Mouse (Mus musculus): ENCODE results near the gene Tenm4. TPM values are rescaled to one million over a fixed set of nuclear protein-coding genes. Genes with fewer than 3 reads are reported as not detected.

Gene Tenm4
- polyA plus RNA-seq, 1 experiment, result 30.7 TPM

- DNase-seq (ENCODE audit: low read depth), result no peak
These were observed 170.4 kb downstream of the Tenm4 start for GRCm38 (mm10) chr7:96341479-96341878.

- no peak for DNase-seq (ENCODE audit: low read depth)
These were observed 171.9 kb downstream of the Tenm4 start for GRCm38 (mm10) chr7:96342996-96343395.

- DNase-seq (ENCODE audit: low read depth), result no peak
These were observed 172.6 kb downstream of the Tenm4 start for GRCm38 (mm10) chr7:96343667-96344066.

DNA sequence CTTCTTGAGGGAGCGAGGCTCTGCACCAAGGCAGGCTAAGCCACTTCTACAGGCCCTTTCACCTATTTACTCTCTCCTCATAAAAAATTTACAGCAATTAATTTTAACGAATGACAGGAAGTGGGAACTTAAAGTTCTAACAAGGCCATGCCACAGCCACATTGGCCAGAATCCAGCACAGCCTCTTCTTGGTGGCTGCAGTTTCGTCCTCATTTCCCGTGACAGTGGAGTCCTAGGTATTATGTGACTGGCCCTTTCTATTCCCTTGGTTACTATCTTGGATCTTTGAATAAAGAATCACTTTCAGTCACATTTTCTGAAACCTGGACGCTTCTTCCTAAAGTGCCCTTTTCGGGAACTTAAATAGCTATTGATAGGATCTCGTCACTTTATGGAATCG lies 181.6 kb downstream of the Tenm4 start:
- no peak for DNase-seq (ENCODE audit: low read depth)

- DNase-seq (ENCODE audit: low read depth), result no peak
These were observed 185.3 kb downstream of the Tenm4 start for GRCm38 (mm10) chr7:96356285-96356811.

GRCm38 (mm10) chr7:96357550-96357949 lies 186.5 kb downstream of the Tenm4 start:
- DNase-seq (ENCODE audit: low read depth), result no peak

DNA sequence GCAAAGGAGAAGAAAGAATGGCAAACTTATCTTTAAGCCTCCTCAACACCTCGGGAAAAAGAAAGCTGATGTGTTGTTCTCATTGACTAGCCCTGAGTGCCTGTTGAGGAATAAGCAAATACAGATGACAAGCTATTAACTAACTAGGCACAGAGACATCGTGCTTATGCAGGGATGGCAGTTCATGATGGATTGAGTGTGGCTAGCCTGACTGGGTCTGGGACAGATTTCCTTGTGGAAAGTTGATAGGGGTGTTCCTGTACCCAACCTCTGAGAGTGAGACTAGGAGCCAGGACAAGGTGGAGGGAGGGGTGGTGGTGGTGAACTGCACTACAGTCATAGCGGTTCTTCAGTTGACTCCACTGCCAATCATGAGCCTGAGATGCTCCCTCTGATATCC lies 192.3 kb downstream of the Tenm4 start:
- DNase-seq (ENCODE audit: low read depth), result no peak

DNA sequence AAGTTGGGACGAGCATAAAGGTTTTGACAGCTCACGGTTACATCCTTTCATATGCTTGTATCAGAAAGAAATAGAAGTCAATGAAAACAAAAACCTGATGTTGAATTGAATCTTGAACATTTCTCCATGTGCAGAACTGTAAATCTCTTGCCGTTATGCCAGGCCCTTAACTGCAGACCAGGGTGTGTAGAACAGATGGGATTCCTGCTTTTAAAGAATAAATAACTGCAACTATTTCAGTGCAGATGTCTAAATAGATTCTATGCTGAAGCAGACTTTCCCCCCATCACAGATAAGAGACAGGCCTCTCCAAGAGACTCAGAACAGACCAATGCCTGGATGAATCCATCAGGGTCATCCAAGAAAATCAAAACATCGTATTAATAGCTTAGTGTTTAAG lies 198.9 kb downstream of the Tenm4 start:
- DNase-seq (ENCODE audit: low read depth), result no peak

- DNase-seq (ENCODE audit: low read depth), result no peak
These were observed 203.1 kb downstream of the Tenm4 start for GRCm38 (mm10) chr7:96374004-96374663.

DNA sequence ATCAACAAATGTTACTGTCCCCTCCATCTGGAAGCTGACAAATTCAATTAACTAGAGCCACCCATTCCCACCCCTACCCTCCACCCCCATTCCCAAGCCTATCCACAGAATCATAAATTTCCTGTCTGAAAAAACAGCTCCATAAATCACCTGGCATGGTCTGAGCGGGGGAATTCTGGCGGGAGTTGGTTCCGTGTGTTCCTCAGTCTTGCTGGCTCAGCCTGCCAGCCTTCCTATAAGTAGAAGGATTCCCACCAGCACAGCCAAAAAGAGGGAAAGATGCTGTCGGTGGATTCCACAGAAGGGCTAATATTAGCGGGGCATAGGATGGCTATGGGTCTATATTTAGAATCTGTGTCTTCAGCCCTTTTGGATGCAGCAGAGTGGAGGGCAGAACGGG lies 204.5 kb downstream of the Tenm4 start:
- DNase-seq (ENCODE audit: low read depth), result no peak

DNA sequence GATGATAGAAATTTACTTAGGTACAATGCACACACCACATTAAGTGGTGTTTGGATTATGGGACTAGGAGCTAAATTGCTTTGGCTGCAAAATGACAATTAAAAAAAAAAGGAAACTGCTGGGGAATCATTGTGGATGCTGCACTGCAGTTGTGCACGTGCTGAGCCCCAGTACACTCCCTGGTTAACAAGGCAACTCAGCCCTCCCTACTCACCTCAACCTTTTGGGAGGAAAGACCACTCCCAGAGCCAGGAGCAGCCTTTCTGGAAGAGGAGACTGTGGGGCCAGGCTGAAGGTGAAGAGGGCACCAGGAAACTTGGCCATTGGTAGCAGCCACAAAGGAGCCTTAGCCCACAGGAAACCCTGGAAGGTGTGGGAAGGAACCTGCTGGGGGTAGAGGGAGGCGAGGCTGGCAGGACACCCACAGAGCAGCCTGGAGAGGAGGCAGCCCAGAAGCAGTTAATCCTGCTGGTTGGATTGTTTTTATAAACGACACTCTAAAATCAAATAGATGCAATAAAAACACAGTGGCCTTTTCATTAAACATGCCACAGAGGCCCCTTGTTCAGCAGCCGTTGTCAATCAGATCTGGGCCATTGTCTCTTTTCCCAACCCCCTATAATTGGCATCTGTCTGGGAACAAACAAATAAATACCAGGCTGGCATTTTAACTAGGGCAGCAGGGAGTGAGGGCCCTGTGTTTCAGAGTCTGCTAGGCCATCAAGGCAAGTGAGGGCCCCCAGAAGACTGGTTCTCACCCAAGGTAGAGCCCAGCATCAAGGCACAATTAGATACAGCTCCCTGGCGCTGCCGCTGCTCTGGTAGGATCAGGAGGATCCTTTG lies 212.9 kb downstream of the Tenm4 start:
- DNase-seq (ENCODE audit: low read depth), result no peak

DNA sequence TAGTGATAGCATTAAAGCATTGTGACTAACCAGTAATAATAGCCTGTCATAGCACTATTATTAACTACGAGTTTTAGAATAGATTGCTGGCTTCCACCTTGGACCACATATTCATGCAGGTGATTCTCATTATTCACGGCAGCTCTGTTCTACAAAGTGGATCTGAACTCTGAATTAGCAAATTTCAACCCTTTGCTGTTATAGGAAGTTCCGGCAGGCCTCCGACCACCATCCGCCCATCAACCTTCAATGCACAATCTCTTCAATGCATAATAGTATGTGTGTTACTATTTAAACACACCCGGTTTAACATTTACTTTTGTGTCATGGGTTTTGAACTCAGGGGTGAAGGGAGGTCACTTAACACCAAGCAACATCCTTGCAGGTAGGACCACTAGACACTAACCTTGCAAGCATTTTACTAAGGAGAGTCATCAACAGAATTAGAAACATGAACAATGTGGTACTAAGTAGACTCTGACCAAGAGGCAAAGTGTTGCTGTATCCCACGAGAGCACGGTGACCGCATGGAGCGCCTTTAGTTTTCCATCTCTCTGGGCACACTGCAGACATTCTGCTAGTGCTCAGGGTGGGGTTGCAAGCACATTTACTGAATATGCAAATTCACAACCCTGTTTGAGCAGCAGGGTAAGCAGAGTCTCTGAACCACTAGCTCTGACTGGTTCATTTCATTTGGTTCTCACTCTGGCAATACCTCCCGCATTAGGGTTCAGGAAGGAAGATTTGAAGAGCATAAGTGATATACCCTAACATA lies 213.9 kb downstream of the Tenm4 start:
- no peak for DNase-seq (ENCODE audit: low read depth)

DNA sequence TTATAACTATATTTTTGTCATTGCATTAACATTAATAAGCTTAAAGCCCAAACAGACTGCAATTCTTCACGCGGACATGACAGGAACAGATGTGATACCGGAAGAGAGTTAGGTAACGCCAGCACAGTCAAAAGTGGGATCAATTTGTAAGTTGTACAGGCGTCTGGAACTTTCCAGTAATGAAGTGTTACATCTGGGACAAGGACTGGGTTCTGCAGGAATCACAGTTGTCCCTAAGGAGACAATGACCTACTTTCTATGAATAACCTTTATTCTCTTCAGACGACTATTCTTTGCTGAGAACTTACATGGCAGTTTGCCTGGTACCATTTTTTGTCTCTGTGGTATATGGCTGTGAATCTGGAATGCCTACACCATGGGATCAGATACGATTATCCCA lies 214.8 kb downstream of the Tenm4 start:
- no peak for DNase-seq (ENCODE audit: low read depth)

DNA sequence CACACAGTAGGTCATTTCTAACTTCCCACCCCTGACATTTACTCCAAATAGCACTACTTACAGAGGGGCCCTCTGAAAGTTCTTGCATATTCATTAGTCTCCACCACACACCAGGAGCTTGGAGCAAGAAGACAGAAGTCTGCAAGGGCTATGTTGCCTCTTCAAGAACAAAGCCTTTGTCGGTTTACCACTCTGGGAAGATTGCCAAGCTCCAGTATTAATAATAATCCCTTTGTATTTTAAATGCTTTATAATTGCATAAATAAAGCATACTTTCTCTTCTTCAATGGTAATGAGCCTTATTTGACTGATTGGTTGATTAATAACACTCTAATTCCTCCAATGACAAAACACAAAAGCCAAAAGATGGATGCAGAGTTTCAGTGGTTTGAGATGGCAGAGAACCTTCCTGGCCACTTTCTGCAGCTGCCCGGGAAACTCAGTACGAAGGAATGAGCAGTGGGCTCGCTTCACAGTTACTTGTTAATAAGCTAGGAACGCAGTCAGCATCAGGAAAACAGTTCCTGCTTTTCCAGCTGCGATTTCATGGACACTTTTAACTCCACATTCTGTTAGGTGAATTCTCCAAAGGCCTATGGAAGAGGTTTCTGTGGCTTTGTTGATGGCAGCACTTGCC lies 219.1 kb downstream of the Tenm4 start:
- no peak for DNase-seq (ENCODE audit: low read depth)

DNA sequence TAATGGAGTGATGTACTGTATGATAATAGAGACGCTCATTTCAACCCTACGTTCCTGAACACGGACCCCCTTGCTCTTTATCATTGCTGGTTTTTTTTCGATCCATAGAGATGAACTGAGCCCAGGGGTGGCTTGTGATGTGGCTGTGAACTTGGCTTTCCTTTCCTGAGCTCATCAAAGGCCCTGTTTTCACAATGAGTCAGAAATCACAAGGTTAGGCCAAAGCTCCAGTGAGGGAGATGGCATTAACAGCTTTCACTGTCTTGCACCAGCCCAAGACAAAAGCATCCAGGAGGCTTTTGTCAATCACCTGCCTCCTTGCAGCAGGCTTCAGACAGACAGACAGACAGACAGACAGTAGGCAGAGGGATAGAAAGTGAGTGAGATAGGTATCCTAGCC lies 219.8 kb downstream of the Tenm4 start:
- no peak for DNase-seq (ENCODE audit: low read depth)

- no peak for DNase-seq (ENCODE audit: low read depth)
These were observed 220.9 kb downstream of the Tenm4 start for GRCm38 (mm10) chr7:96391797-96392472.

DNA sequence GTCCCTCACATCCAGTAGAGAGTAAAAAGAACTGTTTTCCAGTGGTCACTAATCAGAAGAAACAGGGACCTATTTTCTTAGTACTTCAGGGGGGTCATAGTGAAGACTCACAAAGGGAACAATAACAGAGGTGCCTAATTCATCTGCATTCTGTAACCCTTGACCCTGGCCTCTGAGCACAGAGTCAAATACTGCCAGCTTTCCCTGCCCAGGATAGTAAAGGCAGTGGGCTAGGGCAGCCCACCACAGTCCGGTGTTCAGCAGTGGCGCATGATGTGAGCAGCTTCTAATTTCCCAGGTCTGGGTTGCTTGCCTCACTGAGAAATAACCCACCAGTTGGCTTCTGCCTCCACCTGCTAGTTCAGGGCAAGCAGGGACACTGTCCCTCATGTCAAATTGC lies 221.6 kb downstream of the Tenm4 start:
- DNase-seq (ENCODE audit: low read depth), result no peak

GRCm38 (mm10) chr7:96397940-96398339 lies 226.9 kb downstream of the Tenm4 start:
- DNase-seq (ENCODE audit: low read depth), result no peak

GRCm38 (mm10) chr7:96400411-96400810 lies 229.4 kb downstream of the Tenm4 start:
- no peak for DNase-seq (ENCODE audit: low read depth)

GRCm38 (mm10) chr7:96406630-96407214 lies 235.7 kb downstream of the Tenm4 start:
- no peak for DNase-seq (ENCODE audit: low read depth)
